Mouse (Mus musculus) testis, adult 2 months (tissue): ENCODE data around the gene Rnf181.

Source experiments
- CTCF ChIP-seq: fragments of 200-500 bp; IDR thresholded peaks from 2 replicates; pipeline ENCODE4 v1.5.1; 2012; ENCODE audit warnings: low read depth, mild to moderate bottlenecking, inconsistent platforms, low read length, moderate library complexity; ENCODE audit not compliant: control insufficient read depth, insufficient read depth, insufficient replicate concordance
- POLR2A ChIP-seq: fragments of 200-500 bp; IDR thresholded peaks from 2 replicates; pipeline ENCODE4 v1.6.1; 2012; ENCODE audit warnings: low read depth, mild to moderate bottlenecking, inconsistent platforms, low read length, moderate library complexity; ENCODE audit not compliant: control insufficient read depth

- no peak for TF ChIP-seq CTCF
- no peak for TF ChIP-seq POLR2A
These were observed 8.2 kb upstream of the Rnf181 start for GRCm38 (mm10) chr6:72374820-72375563.
